Mouse (Mus musculus): ENCODE data around the gene Hist1h2ah. TPM values are rescaled to one million over a fixed set of nuclear protein-coding genes. Genes with fewer than 3 reads are reported as not detected.

Gene Hist1h2ah
- polyA plus RNA-seq, 1 experiment from 2014 or later = 9.8 TPM

Small RNAs within 50 kb of the gene (microRNA-seq; reads per million reads assigned to microRNA genes)
- not detected for gene Gm26300
- gene Gm44390 = not detected
- gene Gm44486 = not detected

Other genes with a start within 250 kb of the Hist1h2ah start
- gene Hist1h2an, start 248.3 kb downstream of the Hist1h2ah start, polyA plus RNA-seq (2015; fragmentation: Nextera tagmentation; extraction: Ambion mirVana) = 7.2 and 7.4 TPM in 2 replicates
- 1.8 and 3.8 TPM in 2 replicates for gene Hist1h2bp, start 248.1 kb downstream of the Hist1h2ah start, polyA plus RNA-seq (2015; fragmentation: Nextera tagmentation; extraction: Ambion mirVana)
- gene Hist1h2bq, start 225.4 kb downstream of the Hist1h2ah start, polyA plus RNA-seq (2015; fragmentation: Nextera tagmentation; extraction: Ambion mirVana) = 19.6 and 28.7 TPM in 2 replicates
- gene Hist1h2ao, start 225.1 kb downstream of the Hist1h2ah start, polyA plus RNA-seq (2015; fragmentation: Nextera tagmentation; extraction: Ambion mirVana) = 1.8 and 5.5 TPM in 2 replicates
- not detected in 2 replicates for gene Hist1h4m, start 223.8 kb downstream of the Hist1h2ah start, polyA plus RNA-seq (2015; fragmentation: Nextera tagmentation; extraction: Ambion mirVana)
- gene Hist1h4n, start 203.4 kb downstream of the Hist1h2ah start, polyA plus RNA-seq (2015; fragmentation: Nextera tagmentation; extraction: Ambion mirVana) = 17.2 and 18.2 TPM in 2 replicates
- gene Hist1h2ap, start 202.1 kb downstream of the Hist1h2ah start, polyA plus RNA-seq (2015; fragmentation: Nextera tagmentation; extraction: Ambion mirVana) = 3,941 and 3,959 TPM in 2 replicates
- 19.7 and 28.8 TPM in 2 replicates for gene Hist1h2br, start 201.8 kb downstream of the Hist1h2ah start, polyA plus RNA-seq (2015; fragmentation: Nextera tagmentation; extraction: Ambion mirVana)
- gene Zfp184, start 90.5 kb downstream of the Hist1h2ah start, polyA plus RNA-seq (2015; fragmentation: Nextera tagmentation; extraction: Ambion mirVana) = 12.1 and 12.5 TPM in 2 replicates
- 0.08 and 0.17 TPM in 2 replicates for gene Pom121l2, start 54.4 kb downstream of the Hist1h2ah start, polyA plus RNA-seq (2015; fragmentation: Nextera tagmentation; extraction: Ambion mirVana)
- gene Prss16, start 25.8 kb downstream of the Hist1h2ah start, polyA plus RNA-seq (2015; fragmentation: Nextera tagmentation; extraction: Ambion mirVana) = 0.14 and 0.35 TPM in 2 replicates
- gene Hist1h2bk, start 302 bp upstream of the Hist1h2ah start, polyA plus RNA-seq (2015; fragmentation: Nextera tagmentation; extraction: Ambion mirVana) = 8.8 and 12.6 TPM in 2 replicates
- 30.5 and 31.4 TPM in 2 replicates for gene Hist1h4i, start 5.8 kb upstream of the Hist1h2ah start, polyA plus RNA-seq (2015; fragmentation: Nextera tagmentation; extraction: Ambion mirVana)
- 59.1 and 68.1 TPM in 2 replicates for gene Hist1h2ag, start 7.4 kb upstream of the Hist1h2ah start, polyA plus RNA-seq (2015; fragmentation: Nextera tagmentation; extraction: Ambion mirVana)
- gene Hist1h2bj, start 7.6 kb upstream of the Hist1h2ah start, polyA plus RNA-seq (2015; fragmentation: Nextera tagmentation; extraction: Ambion mirVana) = 16.8 and 19.2 TPM in 2 replicates
- not detected in 2 replicates for gene Vmn1r188, start 48.9 kb upstream of the Hist1h2ah start, polyA plus RNA-seq (2015; fragmentation: Nextera tagmentation; extraction: Ambion mirVana)
- not detected in 2 replicates for gene Vmn1r189, start 70.3 kb upstream of the Hist1h2ah start, polyA plus RNA-seq (2015; fragmentation: Nextera tagmentation; extraction: Ambion mirVana)
- not detected in 2 replicates for gene Vmn1r191, start 148.4 kb upstream of the Hist1h2ah start, polyA plus RNA-seq (2015; fragmentation: Nextera tagmentation; extraction: Ambion mirVana)
- gene Vmn1r192, start 155.6 kb upstream of the Hist1h2ah start, polyA plus RNA-seq (2015; fragmentation: Nextera tagmentation; extraction: Ambion mirVana) = not detected in 2 replicates
- gene Vmn1r193, start 187.6 kb upstream of the Hist1h2ah start, polyA plus RNA-seq (2015; fragmentation: Nextera tagmentation; extraction: Ambion mirVana) = not detected in 2 replicates
- not detected in 2 replicates for gene Vmn1r194, start 208.6 kb upstream of the Hist1h2ah start, polyA plus RNA-seq (2015; fragmentation: Nextera tagmentation; extraction: Ambion mirVana)
- gene Vmn1r195, start 235.0 kb upstream of the Hist1h2ah start, polyA plus RNA-seq (2015; fragmentation: Nextera tagmentation; extraction: Ambion mirVana) = not detected in 2 replicates

Data from kidney, embryonic 15.5 days (tissue).